Mouse (Mus musculus): ENCODE results near the gene Cfap20. TPM values are rescaled to one million over a fixed set of nuclear protein-coding genes. Genes with fewer than 3 reads are reported as not detected.

The Cfap20 gene
- 156 and 166 TPM in 2 replicates for polyA plus RNA-seq (2015; fragmentation: Nextera tagmentation; extraction: Ambion mirVana)

DNA sequence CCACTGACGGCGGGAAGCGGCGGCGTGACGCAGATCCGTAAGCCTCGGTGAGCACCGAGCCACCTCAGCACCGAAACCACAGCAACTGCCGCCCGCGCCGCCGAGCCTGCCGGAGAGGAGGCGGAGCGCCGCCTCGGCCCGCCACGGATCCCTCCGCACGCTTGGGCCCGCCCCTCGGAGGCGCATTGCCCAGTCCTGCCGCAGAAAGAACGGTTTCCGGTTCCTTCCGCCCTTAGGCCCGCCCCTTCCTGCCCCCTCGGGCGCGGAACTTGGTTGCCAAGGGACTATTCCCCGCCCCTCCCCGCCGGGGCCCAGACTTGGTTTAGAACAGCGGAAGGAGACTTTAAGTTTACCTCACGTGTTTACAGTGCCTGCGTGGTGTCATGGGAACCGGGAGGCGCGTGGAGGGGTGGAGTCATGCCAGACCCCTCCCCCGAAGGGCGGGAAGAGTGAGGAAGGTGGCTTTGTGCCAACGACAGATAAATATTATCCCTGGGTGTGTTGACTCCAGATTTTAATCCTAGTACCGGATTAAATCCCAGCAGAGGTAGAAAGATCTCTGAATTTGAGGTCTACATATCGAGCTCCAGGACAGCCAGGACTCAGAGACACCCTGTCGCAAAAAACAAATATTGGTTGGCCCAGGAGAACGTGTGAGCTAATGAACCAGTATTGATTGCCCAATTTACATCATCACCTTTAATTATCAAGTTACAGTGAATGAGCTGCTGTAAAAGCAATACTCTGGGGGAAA, at the start of gene Cfap20:
TSS of gene Cfap20 (minus strand) at position 184 of the 754 bp plus-strand sequence.
- H3K27me3 ChIP-seq = no peaks in the 10 kb centered on the region
- H3K27ac ChIP-seq = peak within 1 kb of the TSS; percentile 92
- peak within 1 kb of the TSS; percentile 89 for H3K4me2 ChIP-seq
- H3K4me3 ChIP-seq = peak within 1 kb of the TSS; percentile 92
- 0 out of 2 replicates have a peak, but pooled peaks cover 3% of the 10 kb centered on the region for H3K9me3 ChIP-seq
- no peaks in the 10 kb centered on the region for H3K36me3 ChIP-seq
- H3K4me1 ChIP-seq = peaks cover 37% of the 10 kb centered on the region
- peak; percentile 96 for ATAC-seq (ENCODE audit: insufficient number of reproducible peaks, insufficient read depth, low FRiP score, low TSS enrichment, low read depth)
- H3K9ac ChIP-seq = peak within 1 kb of the TSS; percentile 96
- WGBS = 2% methylated on average over 50 of the region's 51 CpGs

GRCm38 (mm10) chr8:95470008-95470407, 35.3 kb upstream of the Cfap20 start:
- H3K4me1 ChIP-seq = no peaks in the 10 kb centered on the region
- no peaks in the 10 kb centered on the region for H3K9me3 ChIP-seq
- no peak overlapping the region for H3K9ac ChIP-seq
- ATAC-seq (ENCODE audit: insufficient number of reproducible peaks, insufficient read depth, low FRiP score, low TSS enrichment, low read depth) = no peak
- no peaks in the 10 kb centered on the region for H3K27me3 ChIP-seq
- H3K36me3 ChIP-seq = peaks cover 78% of the 10 kb centered on the region
- no peak overlapping the region for H3K4me2 ChIP-seq
- WGBS = 96% methylated on average over 4 of the region's 4 CpGs
- no peak overlapping the region for H3K27ac ChIP-seq
- no peak overlapping the region for H3K4me3 ChIP-seq

DNA sequence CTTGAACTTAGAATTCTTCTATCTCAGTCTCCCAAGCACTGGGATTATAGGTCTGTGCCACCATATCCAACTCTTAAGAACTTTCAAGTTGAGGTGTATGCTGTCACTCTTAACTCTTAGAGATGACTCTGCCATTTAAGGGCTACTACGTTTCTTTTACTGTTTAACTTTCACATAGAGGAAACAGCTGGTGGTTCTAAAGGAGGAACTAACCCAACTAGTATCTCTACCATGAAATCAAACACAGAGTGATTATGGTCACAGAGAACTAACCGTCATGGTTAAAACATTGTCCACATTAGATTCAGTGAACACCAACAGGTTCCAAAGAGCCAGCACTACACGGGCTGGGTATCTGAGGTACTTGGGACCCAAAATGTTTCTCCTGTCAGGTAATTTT, 34.3 kb upstream of the Cfap20 start:
- Histone ChIP-seq H3K4me3 (no peak overlapping the region), H3K36me3 (peaks cover 77% of the 10 kb centered on the region), H3K27me3 (no peaks in the 10 kb centered on the region), H3K4me1 (no peaks in the 10 kb centered on the region), H3K4me2 (no peak overlapping the region), H3K9ac (no peak overlapping the region), H3K9me3 (no peaks in the 10 kb centered on the region), H3K27ac (no peak overlapping the region)
- ATAC-seq (ENCODE audit: insufficient number of reproducible peaks, insufficient read depth, low FRiP score, low TSS enrichment, low read depth) = no peak
- 90% methylated on average over 3 of the region's 3 CpGs for WGBS

- 92% methylated on average over 2 of the region's 2 CpGs for WGBS
- Histone ChIP-seq H3K27me3 (no peaks in the 10 kb centered on the region), H3K9ac (no peak overlapping the region), H3K36me3 (peaks cover 69% of the 10 kb centered on the region), H3K4me2 (no peak overlapping the region), H3K27ac (no peak overlapping the region), H3K4me1 (no peaks in the 10 kb centered on the region), H3K9me3 (no peaks in the 10 kb centered on the region), H3K4me3 (no peak overlapping the region)
- no peak for ATAC-seq (ENCODE audit: insufficient number of reproducible peaks, insufficient read depth, low FRiP score, low TSS enrichment, low read depth)
Measured at GRCm38 (mm10) chr8:95466543-95466942, 31.9 kb upstream of the Cfap20 start.

DNA sequence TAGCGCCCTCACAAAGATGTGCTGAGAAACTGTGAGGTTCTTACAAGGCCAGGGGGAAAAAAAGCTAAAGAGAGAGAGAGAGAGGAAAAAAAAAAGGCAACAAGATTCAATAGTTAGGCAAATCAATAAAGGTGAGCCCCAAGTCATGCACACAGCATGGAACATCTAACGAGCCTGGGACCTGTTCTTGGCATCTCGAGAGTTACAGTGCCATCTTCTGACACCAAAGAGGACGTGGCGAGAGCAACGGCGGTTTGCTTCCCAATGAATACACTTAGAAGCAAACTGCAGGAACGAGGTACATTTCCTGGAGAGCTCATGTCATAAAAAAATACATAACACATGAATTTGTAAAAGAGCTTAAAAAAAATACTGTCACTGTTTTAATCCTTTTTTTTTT, 17.8 kb upstream of the Cfap20 start:
- 73% methylated on average over 8 of the region's 8 CpGs for WGBS
- Histone ChIP-seq H3K9ac (no peak overlapping the region), H3K36me3 (peaks cover 94% of the 10 kb centered on the region), H3K9me3 (no peaks in the 10 kb centered on the region), H3K27me3 (no peaks in the 10 kb centered on the region), H3K4me1 (no peaks in the 10 kb centered on the region), H3K4me2 (no peak overlapping the region), H3K27ac (no peak overlapping the region), H3K4me3 (no peak overlapping the region)
- no peak for ATAC-seq (ENCODE audit: insufficient number of reproducible peaks, insufficient read depth, low FRiP score, low TSS enrichment, low read depth)

DNA sequence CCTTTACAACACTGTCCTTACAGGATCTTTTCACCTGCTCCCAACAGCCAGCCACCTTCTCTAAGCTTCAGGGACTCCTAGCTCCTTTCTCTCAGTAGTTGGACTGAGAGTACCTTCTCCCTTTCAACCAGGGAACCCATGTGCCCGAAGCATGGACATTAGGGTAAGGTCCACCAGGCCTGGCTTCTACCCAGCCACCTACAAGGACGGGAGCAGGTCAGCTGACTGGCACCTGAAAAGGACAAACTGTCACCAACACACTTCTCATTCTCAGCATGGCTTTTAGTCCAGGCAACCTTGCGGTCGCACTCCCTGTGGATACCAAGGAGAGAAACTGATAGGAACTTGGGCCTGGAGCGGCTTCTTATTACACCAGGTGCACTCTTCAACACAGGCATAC, 15.6 kb upstream of the Cfap20 start:
- Histone ChIP-seq H3K9ac (no peak overlapping the region), H3K4me2 (no peak overlapping the region), H3K36me3 (peaks cover 80% of the 10 kb centered on the region), H3K27me3 (no peaks in the 10 kb centered on the region), H3K27ac (no peak overlapping the region), H3K4me1 (no peaks in the 10 kb centered on the region), H3K9me3 (no peaks in the 10 kb centered on the region), H3K4me3 (no peak overlapping the region)
- 93% methylated on average over 5 of the region's 5 CpGs for WGBS
- no peak for ATAC-seq (ENCODE audit: insufficient number of reproducible peaks, insufficient read depth, low FRiP score, low TSS enrichment, low read depth)

GRCm38 (mm10) chr8:95447661-95448060, 13.0 kb upstream of the Cfap20 start:
- Histone ChIP-seq H3K9me3 (no peaks in the 10 kb centered on the region), H3K27me3 (no peaks in the 10 kb centered on the region), H3K27ac (no peak overlapping the region), H3K4me1 (no peaks in the 10 kb centered on the region), H3K36me3 (peaks cover 55% of the 10 kb centered on the region), H3K4me2 (no peak overlapping the region), H3K9ac (no peak overlapping the region), H3K4me3 (no peak overlapping the region)
- no peak for ATAC-seq (ENCODE audit: insufficient number of reproducible peaks, insufficient read depth, low FRiP score, low TSS enrichment, low read depth)
- 88% methylated on average over 7 of the region's 7 CpGs for WGBS

DNA sequence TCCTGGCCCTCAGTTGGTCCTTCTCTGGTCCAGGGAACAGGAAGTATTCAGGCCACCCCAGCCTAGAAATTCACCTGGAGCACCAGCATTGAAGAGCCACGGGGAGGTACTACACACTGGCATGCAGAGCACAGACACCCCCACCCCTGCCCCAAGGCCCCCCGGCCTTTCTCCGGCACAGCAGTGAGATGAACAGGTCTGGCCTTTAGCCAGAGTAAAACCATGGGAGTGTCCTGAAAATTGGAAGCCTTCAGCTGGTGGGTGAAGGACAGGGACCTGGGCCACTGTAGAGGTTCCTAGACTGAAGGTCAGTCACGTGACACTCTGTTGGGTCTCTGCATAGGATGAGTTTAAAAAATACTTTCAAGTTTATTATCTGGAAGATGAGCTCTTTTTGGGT, 10.4 kb upstream of the Cfap20 start:
- Histone ChIP-seq H3K4me2 (no peak overlapping the region), H3K4me1 (0 out of 2 replicates have a peak, but pooled peaks cover 2% of the 10 kb centered on the region), H3K9ac (no peak overlapping the region), H3K4me3 (no peak overlapping the region), H3K27me3 (no peaks in the 10 kb centered on the region), H3K27ac (no peak overlapping the region), H3K36me3 (peaks cover 33% of the 10 kb centered on the region), H3K9me3 (no peaks in the 10 kb centered on the region)
- 91% methylated on average over 4 of the region's 4 CpGs for WGBS
- ATAC-seq (ENCODE audit: insufficient number of reproducible peaks, insufficient read depth, low FRiP score, low TSS enrichment, low read depth) = no peak

DNA sequence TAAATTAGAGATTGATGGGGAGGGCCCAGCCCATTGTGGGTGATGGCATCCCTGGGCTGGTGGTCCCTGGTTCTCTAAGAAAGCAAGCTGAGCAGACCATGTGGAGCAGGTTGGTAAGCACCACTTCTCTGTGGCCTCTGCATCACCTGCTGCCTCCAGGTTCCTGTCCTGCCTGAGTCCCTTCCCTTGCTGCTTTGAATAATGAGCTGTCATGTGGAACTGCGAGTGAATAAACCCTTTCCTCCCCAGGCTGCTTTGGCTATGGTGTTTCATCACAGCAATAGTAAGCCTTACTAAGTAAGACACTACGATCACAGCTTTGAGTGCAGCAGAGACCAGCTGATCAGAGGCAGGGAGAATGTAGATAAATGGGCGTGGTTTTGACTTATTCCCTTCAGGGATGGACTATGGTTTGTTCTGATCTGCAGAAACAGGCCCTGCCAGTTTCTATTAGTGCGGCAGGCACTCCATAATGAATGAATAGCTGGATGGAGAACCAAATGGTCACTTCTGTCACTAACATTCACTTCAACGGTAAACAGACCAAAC, 6.9 kb upstream of the Cfap20 start:
- H3K27me3 ChIP-seq = no peaks in the 10 kb centered on the region
- no peaks in the 10 kb centered on the region for H3K36me3 ChIP-seq
- 51% methylated on average over 5 of the region's 5 CpGs for whole genome bisulfite sequencing
- H3K4me3 ChIP-seq = no peak overlapping the region
- no peak for ATAC-seq (ENCODE audit: insufficient number of reproducible peaks, insufficient read depth, low FRiP score, low TSS enrichment, low read depth)
- H3K4me1 ChIP-seq = 0 out of 2 replicates have a peak, but pooled peaks cover 2% of the 10 kb centered on the region
- no peaks in the 10 kb centered on the region for H3K9me3 ChIP-seq
- H3K9ac ChIP-seq = no peak overlapping the region
- H3K4me2 ChIP-seq = no peak overlapping the region
- no peak overlapping the region for H3K27ac ChIP-seq

- Histone ChIP-seq H3K9ac (no peak overlapping the region), H3K27ac (no peak overlapping the region), H3K4me1 (0 out of 2 replicates have a peak, but pooled peaks cover 2% of the 10 kb centered on the region), H3K9me3 (0 out of 2 replicates have a peak, but pooled peaks cover 3% of the 10 kb centered on the region), H3K36me3 (no peaks in the 10 kb centered on the region), H3K4me2 (no peak overlapping the region), H3K27me3 (no peaks in the 10 kb centered on the region), H3K4me3 (no peak overlapping the region)
- 86% methylated on average over 5 of the region's 5 CpGs for WGBS
- ATAC-seq (ENCODE audit: insufficient number of reproducible peaks, insufficient read depth, low FRiP score, low TSS enrichment, low read depth) = no peak
Measured at GRCm38 (mm10) chr8:95440168-95440709, 5.6 kb upstream of the Cfap20 start.

- H3K27me3 ChIP-seq = no peaks in the 10 kb centered on the region
- H3K9me3 ChIP-seq = 0 out of 2 replicates have a peak, but pooled peaks cover 3% of the 10 kb centered on the region
- H3K36me3 ChIP-seq = no peaks in the 10 kb centered on the region
- H3K27ac ChIP-seq = no peak overlapping the region
- WGBS = 89% methylated on average over 2 of the region's 2 CpGs
- ATAC-seq (ENCODE audit: insufficient number of reproducible peaks, insufficient read depth, low FRiP score, low TSS enrichment, low read depth) = no peak
- H3K9ac ChIP-seq = no peak overlapping the region
- no peak overlapping the region for H3K4me3 ChIP-seq
- 0 out of 2 replicates have a peak, but pooled peaks cover 2% of the 10 kb centered on the region for H3K4me1 ChIP-seq
- no peak overlapping the region for H3K4me2 ChIP-seq
Measured at GRCm38 (mm10) chr8:95439421-95439820, 4.8 kb upstream of the Cfap20 start.
